Mouse (Mus musculus) midbrain, embryonic 14.5 days (tissue): ENCODE data around the gene Lpin2. TPM values are rescaled to one million over a fixed set of nuclear protein-coding genes. Genes with fewer than 3 reads are reported as not detected.
A peak's percentile ranks its signal among the peaks of the same experiment; 100 is the strongest.

Experiments
- ATAC-seq: fragments of 200-750 bp; cut with Nextera tagmentation; 2 replicates; pipeline ENCODE4 v1.8.0; 2017; ENCODE audit warnings: moderate number of reproducible peaks, moderate library complexity; ENCODE audit not compliant: low FRiP score, low TSS enrichment
- DNase-seq: peaks from one replicate; pipeline ENCODE4 v3.0.0-alpha.2; 2015
- H3K27ac ChIP-seq: fragments of 300-500 bp; sonication (generic); replicated peaks from 2 replicates; pipeline ENCODE4 v1.5.1; 2014; ENCODE audit warnings: mild to moderate bottlenecking, low read depth, low read length, moderate library complexity
- H3K27me3 ChIP-seq: fragments of 300-500 bp; sonication (generic); 2 replicates; pipeline ENCODE4 v1.6.1; 2014; ENCODE audit warnings: low read length, control low read depth, mixed read lengths; ENCODE audit not compliant: control insufficient read depth, insufficient read depth
- H3K36me3 ChIP-seq: fragments of 300-500 bp; sonication (generic); 2 replicates; pipeline ENCODE4 v1.6.1; 2014; ENCODE audit warnings: low read length, control low read depth; ENCODE audit not compliant: control insufficient read depth, insufficient read depth
- H3K4me1 ChIP-seq: fragments of 300-500 bp; sonication (generic); 2 replicates; pipeline ENCODE4 v1.6.1; 2014; ENCODE audit warnings: mild to moderate bottlenecking, antibody characterized with exemption, low read length, control low read depth; ENCODE audit not compliant: control insufficient read depth, insufficient read depth
- H3K4me2 ChIP-seq: fragments of 300-500 bp; sonication (generic); 2 replicates; pipeline ENCODE4 v1.6.1; 2014; ENCODE audit warnings: mild to moderate bottlenecking, low read length, moderate library complexity
- H3K4me3 ChIP-seq: fragments of 300-500 bp; sonication (generic); replicated peaks from 2 replicates; pipeline ENCODE4 v1.5.1; 2014; ENCODE audit warnings: low read depth, low read length
- H3K9ac ChIP-seq: fragments of 300-500 bp; sonication (generic); replicated peaks from 2 replicates; pipeline ENCODE4 v1.6.1; 2014; ENCODE audit warnings: mild to moderate bottlenecking, low read length, moderate library complexity
- H3K9me3 ChIP-seq: fragments of 300-500 bp; sonication (generic); 2 replicates; pipeline ENCODE4 v1.6.1; 2016; ENCODE audit warnings: low read length, control low read depth, mixed read lengths; ENCODE audit not compliant: control insufficient read depth
- WGBS: fragments of 180-500 bp; shearing (Covaris S2); extraction: QIAGEN DNeasy Blood & Tissue Kit; methylation state at CpG from one replicate; pipeline ENCODE4 v1.1.7; 2014; 5-methylcytosine and 5-hydroxymethylcytosine counted together
- polyA plus RNA-seq: library from polyadenylated mRNA; unstranded; fragments of >200 nt; fragmentation: Nextera tagmentation; extraction: Ambion mirVana; gene quantifications from 2 replicates; pipeline ENCODE4 v1.2.1, GENCODE M21; 2014

Lpin2 gene
- polyA plus RNA-seq, 1 experiment from 2014 or later: 42.9 TPM

DNA sequence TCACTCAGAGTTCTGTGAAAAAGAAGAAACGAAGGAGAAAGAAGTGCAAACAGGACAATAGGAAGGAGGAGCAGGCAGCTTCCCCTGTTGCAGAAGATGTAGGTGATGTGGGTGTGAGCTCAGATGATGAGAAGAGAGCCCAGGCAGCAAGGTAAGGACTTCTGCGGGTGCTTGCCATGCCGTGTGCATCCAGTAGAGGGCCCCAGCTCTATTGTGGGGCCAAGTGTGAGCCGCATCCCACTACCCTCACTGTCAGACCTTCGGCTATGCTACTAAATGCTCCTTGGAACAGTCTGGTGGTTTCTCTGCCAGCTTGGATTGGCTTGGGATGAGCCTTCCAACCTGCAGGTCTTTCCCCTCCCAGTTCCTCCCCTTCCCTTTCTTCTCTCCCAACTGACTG, 42.7 kb downstream of the Lpin2 start:
- DNase-seq: peak; percentile 16

DNA sequence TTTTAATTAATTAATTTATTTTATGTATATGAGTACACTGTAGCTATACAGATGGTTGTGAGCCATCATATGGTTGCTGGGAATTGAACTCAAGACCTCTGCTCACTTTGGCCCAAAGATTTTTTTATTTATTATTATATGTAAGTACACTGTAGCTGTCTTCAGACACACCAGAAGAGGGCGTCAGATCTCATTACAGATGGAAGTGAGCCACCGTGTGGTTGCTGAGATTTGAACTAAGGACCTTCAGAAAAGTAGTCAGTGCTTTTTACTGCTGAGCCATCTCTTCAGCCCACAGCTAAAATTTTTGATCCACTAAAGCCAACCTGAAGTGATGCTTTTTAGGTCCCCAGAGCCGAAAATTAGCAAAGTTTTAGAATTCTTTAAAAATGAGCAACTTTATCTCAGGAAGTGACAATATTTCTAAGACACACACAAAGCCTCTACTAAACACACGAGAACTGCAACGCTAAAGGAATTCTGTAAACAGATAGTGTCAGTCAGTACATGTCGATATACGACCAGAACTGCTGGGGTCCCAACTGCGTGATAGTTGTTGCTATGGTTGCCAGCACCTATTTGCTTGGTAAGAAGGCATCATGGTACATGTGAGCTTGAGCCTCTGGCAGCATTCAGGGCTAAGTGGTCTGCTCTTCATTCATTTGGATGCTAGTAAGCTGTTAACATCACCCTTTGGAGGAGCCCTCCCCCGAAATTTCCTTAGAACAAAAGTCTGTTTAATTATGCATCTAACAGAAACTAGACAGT, 45.0 kb downstream of the Lpin2 start:
- H3K4me1 ChIP-seq: no peaks in the 10 kb centered on the region
- H3K4me3 ChIP-seq: no peak overlapping the region
- H3K9me3 ChIP-seq: no peaks in the 10 kb centered on the region
- no peak for ATAC-seq
- H3K36me3 ChIP-seq: peaks cover 13% of the 10 kb centered on the region
- H3K9ac ChIP-seq: no peak overlapping the region
- H3K27ac ChIP-seq: no peak overlapping the region
- no peak for DNase-seq
- WGBS: 90% methylated on average over 9 of the region's 9 CpGs
- H3K4me2 ChIP-seq: no peak overlapping the region
- H3K27me3 ChIP-seq: no peaks in the 10 kb centered on the region

More for the DNA sequence above, 42.7 kb downstream of the Lpin2 start:
- Histone ChIP-seq H3K9me3 (no peaks in the 10 kb centered on the region), H3K27ac (no peak overlapping the region), H3K4me1 (no peaks in the 10 kb centered on the region), H3K4me3 (no peak overlapping the region), H3K4me2 (no peak overlapping the region), H3K9ac (no peak overlapping the region), H3K36me3 (no peaks in the 10 kb centered on the region), H3K27me3 (no peaks in the 10 kb centered on the region)
- 26% methylated on average over 5 of the region's 5 CpGs for WGBS
- no peak for ATAC-seq

- 90% methylated on average over 7 of the region's 7 CpGs for WGBS
- Histone ChIP-seq H3K27me3 (no peaks in the 10 kb centered on the region), H3K4me3 (no peak overlapping the region), H3K4me1 (no peaks in the 10 kb centered on the region), H3K4me2 (no peak overlapping the region), H3K36me3 (peaks cover 23% of the 10 kb centered on the region), H3K27ac (no peak overlapping the region), H3K9me3 (no peaks in the 10 kb centered on the region), H3K9ac (no peak overlapping the region)
- DNase-seq: no peak
- ATAC-seq: no peak
Measured at GRCm38 (mm10) chr17:71228651-71229050, 46.3 kb downstream of the Lpin2 start.

- no peaks in the 10 kb centered on the region for H3K27me3 ChIP-seq
- H3K9ac ChIP-seq: no peak overlapping the region
- H3K4me1 ChIP-seq: no peaks in the 10 kb centered on the region
- peak overlapping the region; percentile 46 for H3K27ac ChIP-seq
- no peaks in the 10 kb centered on the region for H3K9me3 ChIP-seq
- WGBS: 76% methylated on average over 9 of the region's 9 CpGs
- no peak overlapping the region for H3K4me2 ChIP-seq
- ATAC-seq (no peak), DNase-seq (peak; percentile 71)
- H3K36me3 ChIP-seq: peaks cover 29% of the 10 kb centered on the region
- no peak overlapping the region for H3K4me3 ChIP-seq
Measured at GRCm38 (mm10) chr17:71230108-71230709, 47.8 kb downstream of the Lpin2 start.

DNA sequence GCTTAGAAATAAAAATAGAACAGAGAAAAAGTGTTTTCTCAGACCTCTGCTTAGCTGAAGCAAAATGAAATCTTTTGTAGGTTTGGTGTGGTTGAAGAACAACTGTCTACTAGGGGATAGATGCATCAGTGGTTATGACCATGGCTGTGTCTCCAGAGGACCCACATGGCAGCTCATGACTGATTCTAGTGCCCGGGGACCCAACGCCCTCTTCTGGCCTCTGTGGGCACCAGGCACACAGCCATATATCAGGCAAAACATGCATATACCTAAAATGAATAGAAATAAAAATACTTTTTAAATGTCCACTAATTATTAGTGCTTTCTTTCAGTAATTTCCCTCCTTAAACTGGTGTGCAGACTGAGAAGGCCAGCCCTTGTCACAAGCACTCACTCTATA, 49.6 kb downstream of the Lpin2 start:
- H3K27me3 ChIP-seq: no peaks in the 10 kb centered on the region
- H3K4me1 ChIP-seq: no peaks in the 10 kb centered on the region
- WGBS: 92% methylated on average over 2 of the region's 2 CpGs
- H3K4me2 ChIP-seq: no peak overlapping the region
- no peak for ATAC-seq
- H3K36me3 ChIP-seq: peaks cover 42% of the 10 kb centered on the region
- H3K9me3 ChIP-seq: no peaks in the 10 kb centered on the region
- H3K9ac ChIP-seq: no peak overlapping the region
- H3K27ac ChIP-seq: no peak overlapping the region
- DNase-seq: no peak
- no peak overlapping the region for H3K4me3 ChIP-seq

- Histone ChIP-seq H3K4me3 (no peak overlapping the region), H3K9me3 (no peaks in the 10 kb centered on the region), H3K4me2 (no peak overlapping the region), H3K36me3 (peaks cover 51% of the 10 kb centered on the region), H3K9ac (no peak overlapping the region), H3K27ac (no peak overlapping the region), H3K4me1 (no peaks in the 10 kb centered on the region), H3K27me3 (no peaks in the 10 kb centered on the region)
- DNase-seq (no peak), ATAC-seq (no peak)
- 97% methylated on average over 4 of the region's 4 CpGs for WGBS
Measured at GRCm38 (mm10) chr17:71233210-71233609, 50.9 kb downstream of the Lpin2 start.

DNA sequence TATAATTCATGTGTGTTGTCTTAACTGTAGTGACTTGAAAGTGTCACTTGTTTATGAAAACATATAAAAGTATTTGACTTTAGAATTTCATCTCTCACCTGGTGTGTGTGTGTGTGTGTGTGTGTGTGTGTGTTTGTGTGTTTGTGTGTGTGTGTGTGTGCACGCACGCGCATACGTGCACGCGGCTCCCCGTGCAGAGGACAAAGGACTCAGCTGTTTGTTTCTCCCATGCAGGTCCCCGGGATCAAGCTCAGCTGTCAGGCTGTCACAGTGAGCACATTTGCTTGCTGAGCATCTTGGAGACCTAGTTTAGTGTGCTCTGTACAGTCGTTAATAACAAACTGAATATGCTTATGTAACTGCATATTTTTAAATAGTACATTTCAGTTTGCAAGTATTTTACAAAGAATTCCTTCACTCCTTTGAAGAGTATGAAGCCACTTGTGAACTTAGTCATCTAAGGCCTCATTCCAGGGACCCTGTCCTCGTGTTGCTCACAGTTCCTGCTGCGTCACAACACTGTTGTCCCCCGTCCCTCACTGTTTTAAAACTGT, 51.8 kb downstream of the Lpin2 start:
- H3K9ac ChIP-seq: no peak overlapping the region
- H3K4me3 ChIP-seq: no peak overlapping the region
- no peaks in the 10 kb centered on the region for H3K4me1 ChIP-seq
- DNase-seq (no peak), ATAC-seq (no peak)
- H3K27ac ChIP-seq: no peak overlapping the region
- peaks cover 58% of the 10 kb centered on the region for H3K36me3 ChIP-seq
- H3K4me2 ChIP-seq: no peak overlapping the region
- 90% methylated on average over 12 of the region's 12 CpGs for WGBS
- H3K27me3 ChIP-seq: no peaks in the 10 kb centered on the region
- no peaks in the 10 kb centered on the region for H3K9me3 ChIP-seq

GRCm38 (mm10) chr17:71235229-71235958, 53.0 kb downstream of the Lpin2 start:
- Histone ChIP-seq H3K4me1 (no peaks in the 10 kb centered on the region), H3K4me3 (no peak overlapping the region), H3K36me3 (peaks cover 66% of the 10 kb centered on the region), H3K9ac (no peak overlapping the region), H3K4me2 (no peak overlapping the region), H3K9me3 (no peaks in the 10 kb centered on the region), H3K27ac (no peak overlapping the region), H3K27me3 (no peaks in the 10 kb centered on the region)
- no peak for ATAC-seq
- WGBS: 88% methylated on average over 12 of the region's 12 CpGs
- no peak for DNase-seq
